Mouse (Mus musculus): ENCODE results near the gene Arf3.

The Arf3 gene

GRCm38 (mm10) chr15:98790761-98791160, 27.7 kb upstream of the Arf3 start:
- no peak for DNase-seq (ENCODE audit: low spot score)

GRCm38 (mm10) chr15:98789661-98790535, 26.9 kb upstream of the Arf3 start, which contains the start of gene Wnt1:
Wnt1 (plus strand) TSS chr15:98789857.
- DNase-seq (ENCODE audit: low spot score): peak; percentile 86

- no peak for DNase-seq (ENCODE audit: low spot score)
Measured at GRCm38 (mm10) chr15:98788972-98789660, 26.1 kb upstream of the Arf3 start.

GRCm38 (mm10) chr15:98787930-98788329, 24.9 kb upstream of the Arf3 start:
- DNase-seq (ENCODE audit: low spot score): peak; percentile 76

- no peak for DNase-seq (ENCODE audit: low spot score)
Measured at GRCm38 (mm10) chr15:98785744-98786143, 22.7 kb upstream of the Arf3 start.

- peak; percentile 57 for DNase-seq (ENCODE audit: low spot score)
Measured at GRCm38 (mm10) chr15:98781166-98781565, 18.2 kb upstream of the Arf3 start.

- DNase-seq (ENCODE audit: low spot score): peak; percentile 82
Measured at GRCm38 (mm10) chr15:98780573-98780972, 17.6 kb upstream of the Arf3 start.

GRCm38 (mm10) chr15:98780075-98780474, 17.1 kb upstream of the Arf3 start:
- peak; percentile 71 for DNase-seq (ENCODE audit: low spot score)

- no peak for DNase-seq (ENCODE audit: low spot score)
Measured at GRCm38 (mm10) chr15:98778806-98779205, 15.8 kb upstream of the Arf3 start.

GRCm38 (mm10) chr15:98778191-98778770, 15.3 kb upstream of the Arf3 start:
- peak; percentile 23 for DNase-seq (ENCODE audit: low spot score)

GRCm38 (mm10) chr15:98777762-98778161, 14.7 kb upstream of the Arf3 start, which contains the start of gene Wnt10b:
Wnt10b (minus strand) TSS chr15:98778150.
- peak; percentile 39 for DNase-seq (ENCODE audit: low spot score)

- DNase-seq (ENCODE audit: low spot score): peak; percentile 36
Measured at GRCm38 (mm10) chr15:98777005-98777616, 14.1 kb upstream of the Arf3 start.

- peak; percentile 87 for DNase-seq (ENCODE audit: low spot score)
Measured at GRCm38 (mm10) chr15:98776280-98777004, 13.4 kb upstream of the Arf3 start.

GRCm38 (mm10) chr15:98775533-98775932, 12.5 kb upstream of the Arf3 start:
- peak; percentile 21 for DNase-seq (ENCODE audit: low spot score)

GRCm38 (mm10) chr15:98774096-98774495, 11.1 kb upstream of the Arf3 start:
- no peak for DNase-seq (ENCODE audit: low spot score)

- peak; percentile 78 for DNase-seq (ENCODE audit: low spot score)
Measured at GRCm38 (mm10) chr15:98772511-98773211, 9.6 kb upstream of the Arf3 start.

GRCm38 (mm10) chr15:98771813-98772425, 8.9 kb upstream of the Arf3 start:
- peak; percentile 45 for DNase-seq (ENCODE audit: low spot score)

- no peak for DNase-seq (ENCODE audit: low spot score)
Measured at GRCm38 (mm10) chr15:98768259-98768658, 5.2 kb upstream of the Arf3 start.

GRCm38 (mm10) chr15:98765929-98766328, 2.9 kb upstream of the Arf3 start:
- DNase-seq (ENCODE audit: low spot score): peak; percentile 56

- peak; percentile 87 for DNase-seq (ENCODE audit: low spot score)
Measured at GRCm38 (mm10) chr15:98762201-98762621, 803 bp downstream of the Arf3 start.

Measured in MN1 (cell line).